Mouse (Mus musculus) spleen, adult 18-20 months (tissue): Measurements from ENCODE around the gene Olfr1393.
"Not testable (repeated sequence)": the region's sequence is repeated elsewhere in the genome, so short reads cannot be mapped to it uniquely, and the experiment has no call there.

Source experiments
- DNase-seq, 2 experiments: peaks; one replicate each; pipeline ENCODE4 v3.0.0; 2022; ENCODE audit warnings: mixed read lengths in 2 of 2

Olfr1393 gene

DNA sequence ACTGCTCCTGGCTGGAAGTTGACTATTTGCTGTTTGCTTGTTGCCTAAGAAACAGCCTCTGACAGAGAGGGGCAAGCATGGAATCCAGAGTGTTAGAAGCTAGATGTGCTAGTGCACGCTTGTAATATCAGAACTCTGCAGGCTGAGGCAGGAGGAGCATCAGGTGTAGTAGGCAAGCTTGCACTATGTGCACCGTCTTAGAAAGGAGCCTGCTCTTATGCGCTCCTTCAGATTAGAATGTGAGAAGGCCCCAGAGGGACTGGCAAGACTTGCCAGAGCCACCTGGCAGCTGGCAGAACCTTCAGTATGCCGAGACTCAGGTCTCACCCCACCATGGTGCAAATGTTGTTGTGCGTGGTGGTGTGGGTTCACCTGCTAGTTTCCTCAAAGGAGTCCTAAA, 26.1 kb upstream of the Olfr1393 start:
- no peak for DNase-seq

GRCm38 (mm10) chr11:49253035-49253434, 25.1 kb upstream of the Olfr1393 start:
- no peak for DNase-seq

GRCm38 (mm10) chr11:49259296-49259695, 18.8 kb upstream of the Olfr1393 start:
- no peak for DNase-seq

DNA sequence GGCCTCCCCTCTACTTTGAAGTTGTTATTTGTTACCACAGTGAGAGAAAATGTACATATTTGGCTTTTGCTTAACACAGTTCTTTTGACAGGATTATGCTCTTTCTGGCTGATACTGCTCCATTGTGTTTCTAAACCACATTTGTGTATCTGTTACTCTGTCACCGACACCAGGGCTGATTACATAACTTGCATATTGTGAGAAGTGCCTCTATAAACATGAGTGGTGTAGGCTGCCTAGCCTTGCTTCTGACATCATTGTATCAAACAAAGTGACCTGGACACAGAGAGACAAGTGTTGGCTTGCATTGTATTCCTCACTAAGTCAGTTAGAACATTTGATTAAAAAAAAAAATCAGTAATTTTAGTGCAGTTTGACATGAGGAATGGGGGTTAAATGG, 18.3 kb upstream of the Olfr1393 start:
- no peak for DNase-seq

DNA sequence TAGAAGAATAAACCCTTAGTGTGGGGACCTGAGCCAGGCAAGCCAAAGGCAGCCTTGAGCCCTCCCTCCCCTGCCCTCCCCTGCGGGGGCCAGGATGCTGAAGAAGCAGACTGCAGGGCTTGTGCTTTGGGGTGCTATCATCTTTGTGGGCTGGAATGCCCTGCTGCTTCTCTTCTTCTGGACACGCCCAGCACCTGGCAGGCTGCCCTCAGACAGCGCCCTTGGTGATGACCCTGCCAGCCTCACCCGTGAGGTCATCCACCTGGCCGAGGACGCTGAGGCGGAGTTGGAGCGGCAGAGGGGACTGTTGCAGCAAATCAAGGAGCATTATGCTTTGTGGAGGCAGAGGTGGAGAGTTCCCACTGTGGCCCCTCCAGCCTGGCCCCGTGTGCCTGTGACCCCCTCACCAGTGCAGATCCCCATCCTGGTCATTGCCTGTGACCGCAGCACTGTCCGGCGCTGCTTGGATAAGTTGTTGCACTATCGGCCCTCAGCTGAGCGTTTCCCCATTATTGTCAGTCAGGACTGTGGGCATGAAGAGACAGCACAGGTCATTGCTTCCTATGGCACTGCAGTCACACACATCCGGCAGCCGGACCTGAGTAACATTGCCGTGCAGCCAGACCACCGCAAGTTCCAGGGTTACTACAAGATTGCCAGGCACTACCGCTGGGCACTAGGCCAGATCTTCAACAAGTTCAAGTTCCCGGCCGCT, 17.3 kb upstream of the Olfr1393 start:
- DNase-seq = no peak

DNA sequence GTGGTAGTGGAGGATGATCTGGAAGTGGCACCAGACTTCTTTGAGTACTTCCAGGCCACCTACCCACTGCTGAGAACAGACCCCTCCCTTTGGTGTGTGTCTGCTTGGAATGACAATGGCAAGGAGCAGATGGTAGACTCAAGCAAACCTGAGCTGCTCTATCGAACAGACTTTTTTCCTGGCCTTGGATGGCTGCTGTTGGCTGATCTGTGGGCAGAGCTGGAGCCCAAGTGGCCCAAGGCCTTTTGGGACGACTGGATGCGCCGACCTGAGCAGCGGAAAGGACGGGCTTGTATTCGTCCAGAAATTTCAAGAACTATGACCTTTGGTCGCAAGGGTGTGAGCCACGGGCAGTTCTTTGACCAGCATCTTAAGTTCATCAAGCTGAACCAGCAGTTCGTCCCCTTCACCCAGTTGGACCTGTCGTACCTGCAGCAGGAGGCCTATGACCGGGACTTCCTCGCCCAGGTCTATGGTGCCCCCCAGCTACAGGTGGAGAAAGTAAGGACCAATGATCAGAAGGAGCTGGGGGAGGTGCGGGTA, 16.7 kb upstream of the Olfr1393 start:
- no peak for DNase-seq

DNA sequence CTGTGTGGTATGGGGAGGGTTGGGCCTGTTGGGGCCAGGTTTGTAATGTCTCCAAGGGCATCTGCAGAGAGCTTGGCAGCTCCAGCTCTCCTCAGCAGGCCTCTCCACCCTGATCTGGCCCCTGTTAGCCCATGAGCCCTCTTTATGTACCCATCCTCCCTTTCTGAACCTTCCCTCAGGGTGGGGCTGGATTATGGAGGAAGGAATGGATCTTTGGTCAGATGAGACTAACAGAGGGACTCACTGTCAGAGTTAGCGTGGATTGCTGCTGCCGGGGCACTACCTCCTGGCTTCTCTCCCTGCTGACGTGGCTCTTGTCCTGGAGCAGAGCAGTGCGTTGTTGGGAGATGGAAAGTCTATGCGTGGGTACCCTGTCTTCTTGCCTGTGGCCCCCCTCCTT, 15.8 kb upstream of the Olfr1393 start:
- DNase-seq = no peak

GRCm38 (mm10) chr11:49263149-49263548, 15.0 kb upstream of the Olfr1393 start:
- DNase-seq = no peak

DNA sequence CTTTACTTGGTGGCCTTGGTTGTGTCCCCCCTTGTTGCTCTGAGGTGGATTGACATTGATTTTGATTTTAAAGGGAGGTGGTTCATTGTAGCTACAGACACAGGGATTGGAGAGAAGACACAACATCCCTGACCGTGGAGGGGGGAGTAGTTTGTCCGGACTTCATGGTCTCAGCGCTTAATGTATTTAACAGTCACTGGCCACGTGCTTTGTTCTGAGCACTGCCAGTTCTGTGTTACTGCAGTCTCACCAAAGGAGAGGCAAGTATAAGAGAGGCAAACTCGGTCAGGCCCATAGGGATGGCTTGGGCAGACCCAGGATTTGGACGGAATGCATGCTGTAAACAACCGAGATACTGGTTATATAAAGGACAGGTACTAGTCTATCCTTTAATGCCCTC, 14.0 kb upstream of the Olfr1393 start:
- DNase-seq = no peak

- no peak for DNase-seq
These were observed 13.5 kb upstream of the Olfr1393 start for GRCm38 (mm10) chr11:49264622-49265021.

DNA sequence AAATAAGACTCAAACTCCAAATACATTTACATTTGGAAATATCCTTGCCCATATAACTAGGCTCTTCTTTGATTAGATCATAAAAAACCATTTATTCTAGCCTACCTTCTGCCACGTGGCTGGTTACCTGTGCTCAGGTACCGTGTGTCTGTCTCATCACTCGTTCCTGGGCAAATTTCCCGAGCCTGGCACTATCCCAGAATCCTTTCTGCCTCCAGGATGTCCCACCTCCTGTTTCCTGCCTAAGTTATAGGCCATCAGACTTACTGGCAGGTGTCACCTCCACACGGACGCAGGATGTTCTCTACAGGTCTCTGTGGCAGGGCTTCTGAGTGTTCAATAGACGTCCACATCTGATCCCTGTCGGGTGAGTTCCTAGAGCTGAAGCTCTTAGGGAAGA, 13.0 kb upstream of the Olfr1393 start:
- no peak for DNase-seq

DNA sequence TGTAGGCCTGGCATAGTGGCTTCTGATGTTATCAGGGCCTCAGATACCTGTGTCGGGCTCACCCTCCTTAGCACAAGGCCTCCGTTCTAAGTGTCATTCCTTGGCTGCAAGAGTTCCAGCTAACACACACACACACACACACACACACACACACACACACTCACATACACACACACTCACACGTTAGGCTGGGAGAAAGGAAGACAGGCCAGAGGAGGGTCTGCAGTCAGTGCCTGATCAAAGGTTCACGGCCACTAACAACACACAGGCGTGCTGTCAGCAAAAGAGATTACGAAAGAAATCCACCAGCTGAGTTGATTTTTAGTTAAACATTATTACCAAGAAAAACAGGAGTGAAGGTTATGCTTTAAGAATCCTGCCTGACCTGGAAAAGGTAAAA, 11.4 kb upstream of the Olfr1393 start:
- no peak for DNase-seq

GRCm38 (mm10) chr11:49267316-49267715, 10.8 kb upstream of the Olfr1393 start:
- no peak for DNase-seq

DNA sequence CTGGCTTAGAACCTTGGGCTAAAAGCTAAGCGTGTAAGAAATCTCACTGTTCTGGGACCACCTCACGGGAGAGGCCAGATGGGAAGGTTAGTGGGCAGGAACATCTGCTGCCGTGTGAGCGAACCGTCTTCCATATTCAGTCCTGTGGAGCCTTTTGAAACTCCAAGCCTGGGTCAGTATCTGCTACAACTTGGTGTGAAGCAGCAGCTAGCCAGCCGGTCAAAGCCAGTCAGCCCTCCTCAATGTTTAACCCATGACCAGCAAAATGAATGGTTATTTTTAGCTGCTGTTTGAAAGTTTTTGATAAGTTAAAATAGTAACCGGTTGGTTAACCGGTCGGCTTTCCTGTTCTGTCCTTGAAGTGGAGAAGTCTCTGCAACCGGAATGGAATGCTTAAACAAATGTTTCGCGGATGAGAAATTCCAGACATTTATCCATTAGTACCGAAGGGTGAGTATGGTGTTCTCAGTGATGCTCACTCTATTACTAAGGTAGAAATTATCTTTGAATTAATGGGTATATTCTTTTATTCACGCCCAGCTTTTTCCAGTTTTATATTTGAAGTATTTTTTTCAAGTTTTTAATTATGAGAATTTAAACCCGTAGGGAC, 10.0 kb upstream of the Olfr1393 start:
- DNase-seq = no peak

DNA sequence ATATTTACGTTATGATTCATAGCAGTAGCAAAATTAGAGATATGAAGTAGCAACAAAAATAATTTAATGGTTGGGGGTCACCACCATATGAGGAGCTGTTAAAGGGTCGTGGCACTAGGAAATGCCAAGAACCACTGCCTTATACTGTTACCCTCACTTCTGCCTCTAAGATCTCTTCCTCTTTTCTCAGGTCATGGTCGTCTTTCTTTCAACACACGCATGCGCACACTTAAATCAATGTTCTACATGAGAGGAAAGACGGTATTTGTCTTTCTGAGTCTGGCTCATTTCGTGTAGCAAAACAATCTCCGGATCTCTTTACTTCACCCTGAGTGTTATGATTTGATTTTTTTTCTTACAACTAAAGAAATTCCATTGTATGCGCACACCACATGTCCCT, 8.3 kb upstream of the Olfr1393 start:
- DNase-seq = no peak

- no peak for DNase-seq
These were observed 7.7 kb upstream of the Olfr1393 start for GRCm38 (mm10) chr11:49270368-49270767.

- DNase-seq = peak in 1 of 2 experiments; percentile 46
These were observed 6.8 kb upstream of the Olfr1393 start for GRCm38 (mm10) chr11:49271334-49271733.

DNA sequence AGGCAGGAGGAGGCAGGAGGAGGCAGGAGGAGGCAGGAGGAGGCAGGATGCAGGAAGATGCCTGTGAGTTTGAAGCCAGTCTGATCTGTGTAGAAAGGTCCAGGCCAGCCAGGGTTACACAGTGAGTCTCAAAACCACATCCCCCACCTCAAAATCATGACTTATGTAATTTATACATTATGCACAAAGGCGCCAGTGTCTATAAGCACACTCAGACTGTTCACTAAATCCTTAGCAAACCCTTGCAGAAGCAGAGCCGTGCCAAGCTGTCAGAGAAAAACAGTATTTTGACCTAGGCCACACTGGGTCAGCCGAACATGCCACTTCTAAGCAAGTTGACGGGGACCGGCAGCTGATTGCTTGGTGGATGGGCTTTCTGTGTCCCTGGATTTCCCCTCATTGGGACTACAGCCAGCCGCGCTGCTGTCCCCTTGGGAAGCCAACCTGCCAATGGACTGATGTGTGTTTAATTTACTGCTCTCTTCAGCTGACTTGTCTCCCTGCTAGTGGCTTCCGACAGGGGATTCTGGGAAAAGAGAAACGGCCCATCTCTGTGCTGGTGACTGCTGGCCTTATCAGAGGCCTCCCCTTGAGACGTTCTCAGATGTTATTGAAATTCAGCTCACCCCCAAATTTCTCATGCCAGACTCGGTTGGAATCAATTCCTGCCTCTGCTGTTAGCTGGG, 4.1 kb upstream of the Olfr1393 start:
- DNase-seq = no peak

DNA sequence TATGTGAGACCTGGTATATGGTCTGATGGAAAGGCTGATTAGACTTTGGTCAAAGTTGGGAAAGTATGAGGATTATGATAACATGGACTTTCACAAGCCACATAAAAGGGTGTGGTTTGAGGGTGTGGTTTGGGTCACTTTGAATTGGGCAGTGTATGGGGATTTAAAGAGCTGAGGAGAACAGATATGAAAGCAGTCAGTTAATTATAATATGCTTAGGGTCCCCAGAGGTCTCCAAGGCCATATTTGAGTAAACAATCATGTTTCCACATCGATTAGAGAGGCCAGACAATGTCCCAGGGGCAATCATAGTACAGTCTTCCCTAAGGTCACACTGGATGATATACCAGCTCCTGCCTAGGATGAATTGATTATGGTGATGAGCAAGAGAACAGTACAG, 6.9 kb downstream of the Olfr1393 start, which contains the start of gene Olfr1392:
Gene Olfr1392 (plus strand): TSS at position 301 of the 400 bp plus-strand sequence.
- DNase-seq = not testable (repeated sequence)

GRCm38 (mm10) chr11:49287251-49287650, 9.1 kb downstream of the Olfr1393 start:
- no peak for DNase-seq

DNA sequence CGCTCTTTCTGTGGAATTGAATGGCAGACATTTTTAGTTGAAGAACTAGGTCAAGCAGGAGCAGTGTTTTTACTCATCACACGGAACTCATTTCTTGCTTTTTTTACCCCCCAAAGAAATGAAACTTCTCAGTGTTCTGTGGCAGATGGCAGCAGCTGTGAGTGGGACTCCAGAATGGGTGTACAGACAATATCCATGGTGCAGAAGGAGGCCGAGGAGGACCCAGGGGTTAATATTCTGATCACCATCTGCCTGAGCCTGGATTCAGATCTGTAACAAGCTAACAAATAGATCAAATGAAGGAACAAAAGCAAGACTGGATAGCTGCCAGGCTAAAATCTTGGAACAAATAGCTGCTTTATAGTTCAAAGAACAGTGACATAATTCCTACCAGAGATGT, 14.7 kb downstream of the Olfr1393 start:
- no peak for DNase-seq

DNA sequence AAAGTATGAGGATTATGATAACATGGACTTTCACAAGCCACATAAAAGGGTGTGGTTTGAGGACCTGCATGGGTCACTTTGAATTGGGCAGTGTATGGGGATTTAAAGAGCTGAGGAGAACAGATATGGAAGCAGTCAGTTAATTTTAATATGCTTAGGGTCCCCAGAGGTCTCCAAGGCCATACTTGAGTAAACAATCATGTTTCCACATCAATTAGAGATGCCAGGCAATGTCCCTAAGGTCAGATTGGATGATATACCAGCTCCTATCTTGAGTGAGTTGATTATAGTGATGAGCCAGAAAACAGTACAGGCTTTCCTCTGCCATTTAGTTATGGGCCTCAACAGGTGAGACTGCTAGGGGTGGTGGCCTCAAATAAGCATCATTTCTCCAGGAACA, 26.3 kb downstream of the Olfr1393 start, which contains the start of gene Olfr10:
Gene Olfr10 (plus strand): TSS at position 301 of the 400 bp plus-strand sequence.
- DNase-seq = no peak

- DNase-seq = not testable (repeated sequence)
These were observed 30.4 kb downstream of the Olfr1393 start for GRCm38 (mm10) chr11:49308547-49308946.

DNA sequence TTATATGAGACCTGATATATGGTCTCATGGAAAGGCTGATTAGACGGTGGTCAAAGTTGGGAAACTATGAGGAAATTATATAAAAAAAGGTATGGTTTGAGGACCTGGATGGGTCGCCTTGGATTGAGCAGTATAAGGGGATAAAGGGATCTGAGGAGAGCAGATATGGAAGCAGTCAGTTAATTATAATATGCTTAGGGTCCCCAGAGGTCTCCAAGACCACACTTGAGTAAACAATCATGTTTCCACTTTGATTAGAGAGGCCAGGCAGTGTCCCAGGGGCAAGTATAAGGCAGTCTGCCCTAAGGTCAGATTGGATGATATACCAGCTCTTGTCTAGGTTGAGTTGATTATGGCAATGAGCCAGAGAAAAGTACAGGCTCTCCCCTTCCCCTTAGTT, 44.3 kb downstream of the Olfr1393 start, which contains the start of gene Olfr1391:
Gene Olfr1391 (plus strand): TSS at position 301 of the 400 bp plus-strand sequence.
- DNase-seq = no peak
